Mouse (Mus musculus) hindbrain, embryonic 16.5 days (tissue): ENCODE results near the gene Etd. TPM values are rescaled to one million over a fixed set of nuclear protein-coding genes. Genes with fewer than 3 reads are reported as not detected.
"Not testable (repeated sequence)": the region's sequence is repeated elsewhere in the genome, so short reads cannot be mapped to it uniquely, and the experiment has no call there.

ENCODE experiments used
- ATAC-seq: fragments of 200-750 bp; cut with Nextera tagmentation; 2 replicates; pipeline ENCODE4 v1.8.0; 2017; ENCODE audit warnings: moderate TSS enrichment, moderate library complexity
- H3K27ac ChIP-seq: fragments of 300-500 bp; sonication (generic); 2 replicates; pipeline ENCODE4 v1.5.1; 2014; ENCODE audit warnings: low read depth, mild to moderate bottlenecking, control low read depth, low read length, moderate library complexity
- H3K27me3 ChIP-seq: fragments of 300-500 bp; sonication (generic); replicated peaks from 2 replicates; pipeline ENCODE4 v1.6.1; 2014; ENCODE audit warnings: low read length; ENCODE audit not compliant: control insufficient read depth, insufficient read depth
- H3K36me3 ChIP-seq: fragments of 300-500 bp; sonication (generic); 2 replicates; pipeline ENCODE4 v1.6.1; 2014; ENCODE audit warnings: mild to moderate bottlenecking, low read length, moderate library complexity, mixed read lengths; ENCODE audit not compliant: control insufficient read depth, insufficient read depth
- H3K4me1 ChIP-seq: fragments of 300-500 bp; sonication (generic); 2 replicates; pipeline ENCODE4 v1.6.1; 2014; ENCODE audit warnings: low read depth, low read length; ENCODE audit not compliant: control insufficient read depth, insufficient read depth
- H3K4me2 ChIP-seq: fragments of 300-500 bp; sonication (generic); 2 replicates; pipeline ENCODE4 v1.6.1; 2014; ENCODE audit warnings: mild to moderate bottlenecking, low read length, control low read depth, moderate library complexity
- H3K4me3 ChIP-seq: fragments of 300-500 bp; sonication (generic); 2 replicates; pipeline ENCODE4 v1.5.1; 2014; ENCODE audit warnings: mild to moderate bottlenecking, low read length, control low read depth, moderate library complexity
- H3K9ac ChIP-seq: fragments of 300-500 bp; sonication (generic); 2 replicates; pipeline ENCODE4 v1.6.1; 2014; ENCODE audit warnings: low read depth, mild to moderate bottlenecking, control low read depth, low read length, moderate library complexity
- H3K9me3 ChIP-seq: fragments of 300-500 bp; sonication (generic); 2 replicates; pipeline ENCODE4 v1.6.1; 2014; ENCODE audit warnings: mild to moderate bottlenecking, low read length, moderate library complexity; ENCODE audit not compliant: control insufficient read depth
- WGBS: fragments of 180-500 bp; shearing (Covaris S2); extraction: QIAGEN DNeasy Blood & Tissue Kit; methylation state at CpG from one replicate; pipeline ENCODE4 v1.1.7; 2014; 5-methylcytosine and 5-hydroxymethylcytosine counted together
- polyA plus RNA-seq: library from polyadenylated mRNA; unstranded; fragments of >200 nt; fragmentation: Nextera tagmentation; extraction: Ambion mirVana; gene quantifications from 2 replicates; pipeline ENCODE4 v1.2.1, GENCODE M21; 2015

Etd gene
- not detected in 2 replicates for polyA plus RNA-seq

DNA sequence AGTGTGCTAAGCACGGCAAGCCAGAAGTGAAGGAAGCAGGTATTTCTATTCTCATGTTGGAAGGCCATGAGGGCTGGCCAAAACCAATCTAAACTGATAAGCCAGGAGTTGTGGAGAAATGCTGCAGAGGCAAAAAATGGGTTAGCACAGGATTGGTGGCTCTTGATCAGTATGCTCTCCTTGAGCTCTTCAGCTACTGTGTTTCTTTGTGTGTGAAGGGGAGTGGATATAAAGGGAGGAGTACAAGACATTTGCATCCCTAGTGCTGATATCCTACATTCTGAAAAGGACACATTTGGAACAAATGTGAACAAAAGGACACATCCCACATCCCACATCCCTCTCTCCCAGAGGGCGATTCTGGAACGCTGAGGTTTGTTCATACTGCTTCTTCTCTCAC, at the start of gene Etd:
Etd (plus strand) TSS at position 301 of the 400 bp plus-strand sequence.
- H3K4me3 ChIP-seq: no peak within 1 kb of the TSS
- no peaks in the 10 kb centered on the region for H3K27me3 ChIP-seq
- no peaks in the 10 kb centered on the region for H3K36me3 ChIP-seq
- no peak within 1 kb of the TSS for H3K27ac ChIP-seq
- no peak for ATAC-seq
- H3K9me3 ChIP-seq: no peaks in the 10 kb centered on the region
- no peak within 1 kb of the TSS for H3K9ac ChIP-seq
- WGBS: 94% methylated on average over 3 of the region's 3 CpGs
- H3K4me1 ChIP-seq: no peaks in the 10 kb centered on the region
- H3K4me2 ChIP-seq: no peak within 1 kb of the TSS

DNA sequence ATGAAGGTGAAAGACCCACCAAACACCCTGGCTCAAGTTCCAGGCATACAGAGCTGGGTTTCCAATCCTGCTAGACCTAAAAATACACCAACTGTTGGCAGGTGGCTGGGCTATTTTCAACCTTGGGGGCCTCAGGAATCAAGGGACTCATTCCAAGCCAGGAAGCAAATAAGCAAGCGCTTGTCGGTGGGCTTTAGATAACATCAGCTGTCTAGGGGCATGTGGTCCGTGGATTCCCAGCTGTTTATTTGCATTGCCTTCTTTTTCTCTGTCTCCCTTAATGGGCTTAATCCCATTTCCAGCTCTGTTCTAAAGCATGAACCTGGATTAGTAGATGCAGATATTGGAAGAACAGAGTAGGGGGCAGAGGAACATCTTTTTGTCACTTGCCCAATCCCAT, 48.4 kb upstream of the Etd start:
- Histone ChIP-seq H3K4me1 (no peaks in the 10 kb centered on the region), H3K4me3 (no peak overlapping the region), H3K27ac (no peak overlapping the region), H3K4me2 (no peak overlapping the region), H3K9me3 (no peaks in the 10 kb centered on the region), H3K9ac (no peak overlapping the region), H3K27me3 (no peaks in the 10 kb centered on the region), H3K36me3 (no peaks in the 10 kb centered on the region)
- 71% methylated on average over 3 of the region's 3 CpGs for whole genome bisulfite sequencing
- no peak for ATAC-seq

DNA sequence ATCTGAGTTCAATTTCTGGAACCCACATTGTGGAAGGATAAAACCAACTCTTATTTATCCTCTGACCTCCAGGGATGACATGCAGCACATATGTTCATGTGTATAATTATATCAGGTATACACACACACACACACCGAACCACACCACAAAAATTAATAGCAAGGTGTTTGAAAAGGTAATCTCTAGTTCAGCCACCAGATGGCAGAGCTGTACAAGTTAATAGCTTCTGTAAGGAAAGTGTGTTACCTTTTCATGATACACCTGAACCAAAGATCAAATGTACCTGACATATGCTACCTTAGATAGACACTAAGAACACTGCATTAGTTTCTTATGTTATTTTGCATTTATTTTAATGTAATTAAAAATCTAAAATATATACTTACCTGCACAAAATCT, 1.8 kb upstream of the Etd start:
- WGBS: 63% methylated on average over 1 of the region's 1 CpGs
- no peak overlapping the region for H3K4me3 ChIP-seq

DNA sequence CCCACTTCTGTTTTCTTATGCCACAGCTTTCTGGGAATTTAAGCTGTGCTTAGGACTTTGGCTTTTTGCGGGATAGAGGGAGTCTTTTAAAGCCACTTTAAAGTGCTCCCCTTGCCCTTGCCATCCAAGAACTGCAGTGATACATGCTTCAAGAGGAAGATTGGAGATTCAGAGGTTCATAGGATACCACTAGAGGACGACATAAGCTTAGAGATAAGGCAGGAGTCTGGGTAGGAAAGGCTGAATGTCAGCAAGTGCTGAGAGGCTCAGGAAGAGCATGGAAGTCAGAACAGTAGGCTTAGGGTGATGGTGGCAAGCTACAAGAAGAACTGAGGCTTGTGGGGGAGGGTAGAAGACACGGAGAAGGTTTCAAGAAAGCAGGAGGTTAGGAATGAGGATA, 24.9 kb downstream of the Etd start:
- Histone ChIP-seq H3K27ac (no peak overlapping the region), H3K36me3 (no peaks in the 10 kb centered on the region), H3K4me1 (no peaks in the 10 kb centered on the region), H3K4me2 (no peak overlapping the region), H3K9ac (no peak overlapping the region), H3K4me3 (no peak overlapping the region), H3K27me3 (no peaks in the 10 kb centered on the region), H3K9me3 (no peaks in the 10 kb centered on the region)
- WGBS: 50% methylated on average over 3 of the region's 3 CpGs
- ATAC-seq: no peak; the same call in 1 of the 2 replicates

More for the DNA sequence above, 1.8 kb upstream of the Etd start:
- H3K27ac ChIP-seq: no peak overlapping the region
- no peaks in the 10 kb centered on the region for H3K27me3 ChIP-seq
- H3K9me3 ChIP-seq: no peaks in the 10 kb centered on the region
- ATAC-seq: no peak
- no peak overlapping the region for H3K9ac ChIP-seq
- H3K4me1 ChIP-seq: no peaks in the 10 kb centered on the region
- H3K4me2 ChIP-seq: no peak overlapping the region
- no peaks in the 10 kb centered on the region for H3K36me3 ChIP-seq

- not testable (repeated sequence) for H3K9me3 ChIP-seq, H3K27ac ChIP-seq, H3K27me3 ChIP-seq, H3K36me3 ChIP-seq, H3K4me2 ChIP-seq, H3K4me3 ChIP-seq, H3K4me1 ChIP-seq, ATAC-seq, H3K9ac ChIP-seq
These were observed 29.5 kb downstream of the Etd start for GRCm38 (mm10) chrX:53464194-53464593.

Other genes starting within 250 kb of the Etd start
- gene Plac1, start 194.8 kb upstream of the Etd start, polyA plus RNA-seq: 0.24 TPM in 1 of 2 replicates, not detected in the other
- gene Fam122b, start 165.1 kb upstream of the Etd start, polyA plus RNA-seq: 3.5 and 4.4 TPM in 2 replicates
- gene Fam122c, start 161.5 kb upstream of the Etd start, polyA plus RNA-seq: not detected in 2 replicates
- gene Mospd1, start 64.4 kb upstream of the Etd start, polyA plus RNA-seq: 41.9 and 44.1 TPM in 2 replicates
- 213 and 235 TPM in 2 replicates for gene Rtl8c, start 173.1 kb downstream of the Etd start, polyA plus RNA-seq
- 0.63 TPM in 1 of 2 replicates, not detected in the other for gene Gm14597, start 174.1 kb downstream of the Etd start, polyA plus RNA-seq
- 223 and 232 TPM in 2 replicates for gene Rtl8a, start 208.8 kb downstream of the Etd start, polyA plus RNA-seq
- 179 and 188 TPM in 2 replicates for gene Rtl8b, start 235.5 kb downstream of the Etd start, polyA plus RNA-seq